Mouse (Mus musculus): ENCODE measurements around the gene Slc36a2.

GRCm38 (mm10) chr11:55127937-55128336 lies 56.9 kb downstream of the Slc36a2 start:
- TF ChIP-seq CTCF (IDR thresholded peaks at IDR 0.05; ENCODE audit: low read depth) (no peak), EP300 (optimal IDR thresholded peaks at IDR 0.05) (no peak)

All from stomach, postnatal 0 days (tissue).